Mouse (Mus musculus) forebrain, embryonic 12.5 days (tissue): ENCODE data around the gene Evx1. TPM values are rescaled to one million over a fixed set of nuclear protein-coding genes. Genes with fewer than 3 reads are reported as not detected.
"Not testable (repeated sequence)": the region's sequence is repeated elsewhere in the genome, so short reads cannot be mapped to it uniquely, and the experiment has no call there.

Source experiments
- ATAC-seq: fragments of 200-750 bp; cut with Nextera tagmentation; 2 replicates; pipeline ENCODE4 v1.8.0; 2017; ENCODE audit warnings: moderate TSS enrichment; ENCODE audit not compliant: low FRiP score
- H3K27ac ChIP-seq: fragments of 300-500 bp; sonication (generic); 2 replicates; pipeline ENCODE4 v1.5.1; 2016; ENCODE audit warnings: mild to moderate bottlenecking
- H3K27me3 ChIP-seq: fragments of 300-500 bp; sonication (generic); 2 replicates; pipeline ENCODE4 v1.6.1; 2016; ENCODE audit warnings: mild to moderate bottlenecking
- H3K36me3 ChIP-seq: fragments of 300-500 bp; sonication (generic); replicated peaks from 2 replicates; pipeline ENCODE4 v1.6.1; 2016; ENCODE audit warnings: mild to moderate bottlenecking
- H3K4me1 ChIP-seq: fragments of 300-500 bp; sonication (generic); 2 replicates; pipeline ENCODE4 v1.6.1; 2016
- H3K4me2 ChIP-seq: fragments of 300-500 bp; sonication (generic); 2 replicates; pipeline ENCODE4 v1.6.1; 2016; ENCODE audit warnings: mild to moderate bottlenecking, moderate library complexity
- H3K4me3 ChIP-seq: fragments of 300-500 bp; sonication (generic); replicated peaks from 2 replicates; pipeline ENCODE4 v1.5.1; 2016; ENCODE audit warnings: mild to moderate bottlenecking
- H3K9ac ChIP-seq: fragments of 300-500 bp; sonication (generic); 2 replicates; pipeline ENCODE4 v1.6.1; 2016; ENCODE audit warnings: mild to moderate bottlenecking
- H3K9me3 ChIP-seq: fragments of 300-500 bp; sonication (generic); 2 replicates; pipeline ENCODE4 v1.6.1; 2016
- WGBS: fragments of 180-500 bp; shearing (Covaris S2); methylation state at CpG from one replicate; pipeline ENCODE4 v1.1.7; 2016; 5-methylcytosine and 5-hydroxymethylcytosine counted together
- polyA plus RNA-seq: library from polyadenylated mRNA; unstranded; fragments of >200 nt; fragmentation: Nextera tagmentation; extraction: Ambion mirVana; gene quantifications from 2 replicates; pipeline ENCODE4 v1.2.1, GENCODE M21; 2016

Evx1 gene
- polyA plus RNA-seq, 1 experiment from 2014 or later, result not detected

DNA sequence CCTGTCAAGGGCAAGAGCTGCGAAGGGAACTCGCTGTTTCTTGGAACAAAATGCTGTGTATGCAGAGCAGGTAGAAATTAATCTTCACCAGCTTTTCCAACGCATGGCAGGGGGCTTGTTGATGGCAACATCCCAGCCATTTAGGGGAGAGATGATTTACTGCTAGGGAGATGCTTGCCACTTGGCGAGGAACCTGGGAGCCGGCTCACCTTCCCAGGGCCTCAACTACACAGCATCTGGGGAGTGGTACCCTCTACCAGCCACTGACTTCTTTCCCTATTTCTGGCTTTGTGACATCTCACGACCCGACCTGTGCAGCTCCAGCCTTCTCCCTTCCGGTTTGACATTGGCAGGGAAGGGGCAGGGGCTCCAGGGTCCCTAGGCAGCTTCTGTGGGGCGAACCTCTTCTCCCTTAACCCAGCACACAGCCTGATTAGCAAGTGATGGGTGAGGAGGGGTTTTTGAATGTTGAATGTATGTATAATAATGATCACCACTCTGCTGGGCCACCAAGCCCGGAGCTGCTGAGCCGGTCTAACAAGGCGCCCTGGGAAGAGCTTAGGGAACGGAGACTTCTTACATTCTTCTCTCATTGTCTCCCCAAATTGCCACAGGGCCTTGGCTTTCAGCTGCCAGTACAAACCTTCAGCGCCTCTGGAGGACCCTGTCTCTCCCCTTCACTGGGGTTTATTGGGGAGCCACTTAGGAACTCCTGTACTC lies 4.3 kb downstream of the Evx1 start:
- Histone ChIP-seq H3K9me3 (no peaks in the 10 kb centered on the region), H3K4me1 (peaks cover 7% of the 10 kb centered on the region), H3K27me3 (peaks cover 97% of the 10 kb centered on the region), H3K36me3 (no peaks in the 10 kb centered on the region), H3K4me2 (no peak overlapping the region), H3K9ac (no peak overlapping the region), H3K27ac (no peak overlapping the region), H3K4me3 (no peak overlapping the region)
- WGBS, result 1% methylated on average over 14 of the region's 14 CpGs
- ATAC-seq, result no peak

DNA sequence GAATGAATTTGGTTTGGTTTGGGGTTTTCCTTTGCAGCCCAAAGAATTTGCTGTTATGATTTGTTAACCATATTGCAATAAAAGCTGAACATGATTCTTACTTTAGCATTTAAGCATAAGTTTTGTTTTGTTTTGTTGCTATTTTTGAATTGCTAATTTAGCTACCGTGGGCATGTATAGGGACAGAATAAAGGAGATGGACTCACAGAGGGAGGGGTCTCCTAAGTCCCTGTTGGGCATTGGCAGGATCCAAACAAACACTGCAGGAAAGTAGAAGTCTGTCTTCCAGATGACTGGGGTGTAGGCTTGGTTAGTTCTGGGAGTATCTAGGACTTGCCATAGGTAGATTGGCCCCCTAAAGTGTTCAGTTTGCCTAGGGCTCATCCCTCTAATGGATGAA lies 5.0 kb downstream of the Evx1 start:
- Histone ChIP-seq H3K4me2 (no peak overlapping the region), H3K4me3 (no peak overlapping the region), H3K36me3 (no peaks in the 10 kb centered on the region), H3K27ac (no peak overlapping the region), H3K9ac (no peak overlapping the region), H3K27me3 (peaks cover 98% of the 10 kb centered on the region), H3K4me1 (peaks cover 12% of the 10 kb centered on the region), H3K9me3 (no peaks in the 10 kb centered on the region)
- ATAC-seq, result no peak
- WGBS, result 11% methylated on average over 1 of the region's 1 CpGs

DNA sequence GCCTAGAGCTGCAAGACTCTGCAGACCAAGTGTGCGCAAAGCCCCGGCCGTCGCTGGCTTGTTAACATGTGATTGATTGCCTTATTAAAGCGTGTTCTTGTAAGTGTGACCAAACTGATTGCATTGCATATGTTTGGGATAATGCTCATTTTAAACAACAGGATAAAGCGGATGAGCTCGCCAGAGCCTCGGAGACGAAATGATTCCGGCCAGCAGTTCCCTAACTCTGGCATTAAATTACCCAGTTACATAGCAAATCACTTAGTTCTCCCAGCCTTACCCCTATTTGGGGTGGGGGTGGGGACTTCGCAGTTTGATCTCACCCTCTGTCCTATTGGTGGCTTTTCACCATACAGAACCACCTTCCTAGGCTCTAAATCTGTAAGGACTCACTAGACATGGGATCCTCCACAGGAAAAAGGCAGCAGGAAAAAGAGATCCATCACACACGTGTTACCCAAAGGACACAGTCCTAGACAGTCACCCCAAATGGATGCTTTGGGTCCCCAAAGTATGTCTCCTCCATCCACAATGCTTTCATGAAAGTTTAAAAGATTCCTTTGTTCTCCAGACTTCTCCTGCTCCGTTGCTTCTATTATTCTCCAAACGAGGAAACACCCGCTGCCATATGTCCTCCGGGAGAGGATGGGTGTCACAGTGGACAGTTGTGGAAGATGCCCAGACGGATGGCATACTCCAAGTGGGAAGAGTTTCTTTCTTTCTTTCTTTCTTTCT lies 6.8 kb downstream of the Evx1 start:
- ATAC-seq, result no peak
- Histone ChIP-seq H3K9me3 (no peaks in the 10 kb centered on the region), H3K9ac (no peak overlapping the region), H3K36me3 (no peaks in the 10 kb centered on the region), H3K27ac (no peak overlapping the region), H3K4me3 (no peak overlapping the region), H3K4me1 (peaks cover 13% of the 10 kb centered on the region), H3K4me2 (no peak overlapping the region), H3K27me3 (peaks cover 97% of the 10 kb centered on the region)
- WGBS, result 1% methylated on average over 17 of the region's 17 CpGs

DNA sequence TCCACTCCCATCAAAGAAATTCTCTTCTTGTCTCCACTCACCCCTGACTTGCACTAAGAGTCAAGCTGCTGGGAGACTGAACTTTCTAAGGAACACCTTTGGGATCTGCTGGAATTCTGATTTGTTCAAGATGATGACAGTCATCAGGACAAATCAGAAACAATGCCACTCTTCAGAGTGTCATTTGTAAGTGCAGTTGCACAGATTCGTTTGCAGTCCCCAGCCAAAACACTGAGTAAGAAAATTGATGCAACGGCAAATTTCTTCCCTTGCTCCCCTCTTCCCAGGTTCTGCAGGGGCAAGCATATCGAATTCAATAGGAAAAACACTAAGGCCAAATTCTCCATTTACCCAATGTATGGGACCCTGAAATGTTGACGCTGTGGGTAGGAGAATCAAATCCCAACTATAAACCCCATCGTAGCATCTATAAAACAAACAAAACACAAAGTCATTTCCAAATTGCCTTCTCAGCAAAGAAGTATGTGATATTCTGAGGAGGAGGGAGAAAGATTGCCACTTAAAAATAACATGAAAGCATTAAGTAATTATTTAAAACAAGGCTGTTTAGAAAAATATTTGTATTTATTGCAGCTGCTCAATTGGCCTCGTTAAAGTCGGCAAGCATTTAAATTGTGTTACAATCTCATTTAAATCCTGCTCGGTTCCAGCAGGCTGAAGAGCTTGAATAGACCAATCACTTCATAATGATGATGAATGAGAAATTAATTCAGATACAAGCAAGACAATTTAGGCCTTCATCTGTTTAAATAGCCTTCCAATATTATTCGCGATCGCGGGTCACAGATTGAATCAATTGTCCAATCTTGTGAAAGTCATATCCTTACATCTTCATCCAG lies 7.9 kb downstream of the Evx1 start:
- H3K9me3 ChIP-seq, result no peaks in the 10 kb centered on the region
- H3K36me3 ChIP-seq, result no peaks in the 10 kb centered on the region
- WGBS, result 4% methylated on average over 12 of the region's 12 CpGs
- no peak overlapping the region for H3K27ac ChIP-seq
- H3K4me3 ChIP-seq, result no peak overlapping the region
- H3K9ac ChIP-seq, result no peak overlapping the region
- peaks cover 97% of the 10 kb centered on the region for H3K27me3 ChIP-seq
- H3K4me2 ChIP-seq, result no peak overlapping the region
- no peak for ATAC-seq
- peaks cover 13% of the 10 kb centered on the region for H3K4me1 ChIP-seq

- no peak for ATAC-seq
- no peak overlapping the region for H3K27ac ChIP-seq
- H3K4me2 ChIP-seq, result no peak overlapping the region
Observed at GRCm38 (mm10) chr6:52321826-52322315, 8.6 kb downstream of the Evx1 start.

GRCm38 (mm10) chr6:52322721-52323215 lies 9.5 kb downstream of the Evx1 start:
- H3K4me3 ChIP-seq, result no peak overlapping the region
- under 1% methylated on average over 16 of the region's 16 CpGs for WGBS
- no peak overlapping the region for H3K27ac ChIP-seq
- 0 out of 2 replicates have a peak, but pooled peaks cover 7% of the 10 kb centered on the region for H3K4me1 ChIP-seq
- no peak for ATAC-seq
- peaks cover 93% of the 10 kb centered on the region for H3K27me3 ChIP-seq
- no peaks in the 10 kb centered on the region for H3K36me3 ChIP-seq
- no peaks in the 10 kb centered on the region for H3K9me3 ChIP-seq
- no peak overlapping the region for H3K9ac ChIP-seq
- H3K4me2 ChIP-seq, result no peak overlapping the region

More at GRCm38 (mm10) chr6:52321826-52322315, 8.6 kb downstream of the Evx1 start:
- H3K4me1 ChIP-seq, result peaks cover 7% of the 10 kb centered on the region
- WGBS, result under 1% methylated on average over 21 of the region's 21 CpGs
- H3K9me3 ChIP-seq, result no peaks in the 10 kb centered on the region
- peaks cover 97% of the 10 kb centered on the region for H3K27me3 ChIP-seq
- H3K9ac ChIP-seq, result no peak overlapping the region
- H3K4me3 ChIP-seq, result no peak overlapping the region
- no peaks in the 10 kb centered on the region for H3K36me3 ChIP-seq

- under 1% methylated on average over 10 of the region's 10 CpGs for WGBS
- Histone ChIP-seq H3K27me3 (peaks cover 93% of the 10 kb centered on the region), H3K27ac (no peak overlapping the region), H3K4me2 (no peak overlapping the region), H3K4me1 (0 out of 2 replicates have a peak, but pooled peaks cover 7% of the 10 kb centered on the region), H3K36me3 (no peaks in the 10 kb centered on the region), H3K4me3 (no peak overlapping the region), H3K9me3 (no peaks in the 10 kb centered on the region), H3K9ac (no peak overlapping the region)
- no peak for ATAC-seq
Observed at GRCm38 (mm10) chr6:52323292-52323691, 10.0 kb downstream of the Evx1 start.

DNA sequence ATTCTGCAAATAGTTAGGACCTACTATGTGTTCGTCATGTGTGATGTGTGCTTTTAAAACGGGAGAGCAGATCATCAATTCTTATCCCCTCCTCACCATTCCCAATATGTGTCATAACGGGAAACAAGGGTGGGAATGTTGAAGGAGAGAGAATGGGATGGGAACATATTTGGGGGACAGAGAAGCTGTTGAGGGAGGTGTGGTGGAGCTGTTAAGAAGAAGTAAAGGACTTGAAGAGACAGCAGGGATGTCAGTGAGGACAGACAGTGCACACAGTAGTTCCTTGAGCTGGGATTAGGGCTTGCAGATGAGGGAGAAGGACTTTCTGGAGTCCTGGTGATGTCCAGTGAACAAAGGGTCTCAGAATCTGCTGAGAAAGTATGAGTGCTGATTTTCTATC lies 10.8 kb downstream of the Evx1 start:
- no peak for ATAC-seq
- no peak overlapping the region for H3K9ac ChIP-seq
- no peak overlapping the region for H3K4me2 ChIP-seq
- H3K4me3 ChIP-seq, result no peak overlapping the region
- WGBS, result 39% methylated on average over 3 of the region's 3 CpGs
- H3K27me3 ChIP-seq, result peaks cover 91% of the 10 kb centered on the region
- no peaks in the 10 kb centered on the region for H3K9me3 ChIP-seq
- 0 out of 2 replicates have a peak, but pooled peaks cover 7% of the 10 kb centered on the region for H3K4me1 ChIP-seq
- no peak overlapping the region for H3K27ac ChIP-seq
- H3K36me3 ChIP-seq, result no peaks in the 10 kb centered on the region

DNA sequence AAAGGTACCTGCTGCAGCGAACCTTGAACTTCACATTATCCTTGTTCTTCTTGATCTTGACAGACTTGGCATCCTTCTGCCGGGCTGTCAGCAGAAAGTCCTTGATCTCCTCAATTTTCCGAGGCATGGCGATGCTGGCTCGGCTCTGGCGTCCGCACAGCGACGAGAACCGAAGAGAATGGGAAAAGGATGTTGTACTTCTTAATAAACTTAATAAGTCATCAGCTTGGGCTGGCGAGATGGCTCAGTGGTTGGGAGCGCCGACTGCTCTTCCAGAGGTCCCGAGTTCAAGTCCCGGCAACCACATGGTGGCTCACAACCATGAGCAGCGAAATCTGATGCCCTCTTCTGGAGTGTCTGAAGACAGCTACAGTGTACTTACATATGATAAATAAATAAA lies 33.5 kb downstream of the Evx1 start:
- 92% methylated on average over 16 of the region's 16 CpGs for whole genome bisulfite sequencing
- not testable (repeated sequence) for H3K4me1 ChIP-seq

GRCm38 (mm10) chr6:52366021-52366420 lies 52.7 kb downstream of the Evx1 start:
- Histone ChIP-seq H3K4me3 (no peak overlapping the region), H3K4me1 (peaks cover 26% of the 10 kb centered on the region), H3K9me3 (no peaks in the 10 kb centered on the region), H3K4me2 (no peak overlapping the region), H3K9ac (no peak overlapping the region), H3K27ac (no peak overlapping the region), H3K36me3 (no peaks in the 10 kb centered on the region), H3K27me3 (no peaks in the 10 kb centered on the region)
- no peak for ATAC-seq
- WGBS, result 60% methylated on average over 2 of the region's 2 CpGs

More for the DNA sequence above, 33.5 kb downstream of the Evx1 start:
- not testable (repeated sequence) for H3K9ac ChIP-seq, H3K4me3 ChIP-seq, H3K4me2 ChIP-seq, ATAC-seq, H3K27ac ChIP-seq, H3K27me3 ChIP-seq, H3K9me3 ChIP-seq, H3K36me3 ChIP-seq

- no peaks in the 10 kb centered on the region for H3K36me3 ChIP-seq
- H3K9ac ChIP-seq, result no peak overlapping the region
- H3K27me3 ChIP-seq, result no peaks in the 10 kb centered on the region
- peak; percentile 53 for ATAC-seq
- 37% methylated on average over 11 of the region's 11 CpGs for WGBS
- peak overlapping the region; percentile 51 for H3K27ac ChIP-seq
- no peak overlapping the region for H3K4me2 ChIP-seq
- no peaks in the 10 kb centered on the region for H3K9me3 ChIP-seq
- H3K4me1 ChIP-seq, result peaks cover 26% of the 10 kb centered on the region
- no peak overlapping the region for H3K4me3 ChIP-seq
Observed at GRCm38 (mm10) chr6:52366533-52366932, 53.2 kb downstream of the Evx1 start.

- ATAC-seq, result no peak
- no peak overlapping the region for H3K4me2 ChIP-seq
Observed at GRCm38 (mm10) chr6:52367067-52367466, 53.8 kb downstream of the Evx1 start.

More at GRCm38 (mm10) chr6:52367067-52367466, 53.8 kb downstream of the Evx1 start:
- H3K9me3 ChIP-seq, result no peaks in the 10 kb centered on the region
- H3K4me3 ChIP-seq, result no peak overlapping the region
- H3K9ac ChIP-seq, result no peak overlapping the region
- peak overlapping the region; percentile 51 for H3K27ac ChIP-seq
- no peaks in the 10 kb centered on the region for H3K27me3 ChIP-seq
- 58% methylated on average over 4 of the region's 4 CpGs for WGBS
- no peaks in the 10 kb centered on the region for H3K36me3 ChIP-seq
- peaks cover 26% of the 10 kb centered on the region for H3K4me1 ChIP-seq
